Mouse (Mus musculus): ENCODE measurements at regions not wholly inside any gene's neighbourhood (a gene's known extent, or its start where the extent isn't known, plus 50 kb on each side); places are given as distances from the start of the nearest gene placed in this dataset.

DNA sequence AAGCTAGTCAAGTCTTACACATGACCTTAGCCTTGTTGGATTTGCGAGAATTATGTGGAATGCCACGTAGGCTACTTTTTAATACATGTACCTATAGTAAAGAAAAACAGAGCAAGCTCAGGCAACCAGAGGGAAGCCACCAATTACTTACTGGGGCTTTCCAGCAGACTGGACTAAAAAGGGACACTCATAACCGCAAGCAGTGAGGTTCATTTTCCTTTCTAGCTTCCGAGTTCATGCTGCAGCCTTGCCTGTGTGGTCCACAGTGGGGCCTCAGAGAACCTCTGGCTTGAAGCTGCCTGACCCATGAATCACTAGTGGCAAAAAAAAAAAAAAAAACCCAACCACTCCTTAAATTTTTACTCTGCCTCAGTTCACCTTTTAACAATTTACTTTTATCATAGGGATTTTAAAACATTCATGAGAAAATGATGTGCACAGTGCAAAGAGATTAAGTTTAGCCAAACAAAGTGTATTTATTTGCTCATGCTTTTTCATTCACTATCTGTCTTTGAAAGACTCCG lies 188.6 kb upstream of the 1700066M21Rik start:
- DNase-seq (ENCODE audit: low spot score): no peak

DNA sequence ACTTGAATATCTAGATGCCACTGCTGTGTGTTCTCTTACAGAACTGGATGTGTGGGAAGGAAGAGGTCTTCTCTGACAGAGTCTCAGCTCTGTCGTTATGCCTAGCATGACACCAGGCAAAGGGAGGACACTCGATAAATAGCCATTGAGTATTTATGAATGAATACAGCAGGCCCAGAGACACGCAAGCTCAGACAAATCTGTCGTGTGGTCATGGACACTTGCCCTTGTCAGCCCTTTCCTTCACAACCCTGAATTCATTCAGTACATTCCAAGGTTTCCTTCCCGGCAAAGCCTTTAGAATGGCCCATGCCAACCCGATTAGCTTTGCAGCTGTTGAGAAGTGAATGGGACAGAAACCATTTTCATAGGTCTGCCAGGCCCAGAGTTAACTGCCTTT lies 176.1 kb upstream of the 1700066M21Rik start:
- no peak for DNase-seq (ENCODE audit: low spot score)

DNA sequence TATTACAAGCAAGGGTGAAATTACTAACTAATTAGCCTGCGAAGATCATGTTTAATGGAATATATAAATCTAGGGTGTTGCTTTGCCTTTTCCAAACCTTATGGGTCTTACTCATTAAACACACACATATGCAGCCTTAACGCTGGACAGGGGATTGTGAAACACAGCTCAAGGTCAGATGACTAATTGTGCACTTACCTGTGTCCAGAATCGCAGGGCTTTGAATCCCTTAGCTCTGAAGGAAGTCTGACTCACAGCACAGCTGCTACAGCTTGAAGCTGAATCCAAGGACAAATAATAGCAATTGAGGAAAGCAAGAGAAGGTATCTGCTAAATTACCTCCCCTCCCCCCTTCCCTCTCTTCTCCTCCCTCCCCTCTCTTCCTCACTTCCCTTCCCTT lies 173.1 kb upstream of the 1700066M21Rik start:
- no peak for DNase-seq (ENCODE audit: low spot score)

DNA sequence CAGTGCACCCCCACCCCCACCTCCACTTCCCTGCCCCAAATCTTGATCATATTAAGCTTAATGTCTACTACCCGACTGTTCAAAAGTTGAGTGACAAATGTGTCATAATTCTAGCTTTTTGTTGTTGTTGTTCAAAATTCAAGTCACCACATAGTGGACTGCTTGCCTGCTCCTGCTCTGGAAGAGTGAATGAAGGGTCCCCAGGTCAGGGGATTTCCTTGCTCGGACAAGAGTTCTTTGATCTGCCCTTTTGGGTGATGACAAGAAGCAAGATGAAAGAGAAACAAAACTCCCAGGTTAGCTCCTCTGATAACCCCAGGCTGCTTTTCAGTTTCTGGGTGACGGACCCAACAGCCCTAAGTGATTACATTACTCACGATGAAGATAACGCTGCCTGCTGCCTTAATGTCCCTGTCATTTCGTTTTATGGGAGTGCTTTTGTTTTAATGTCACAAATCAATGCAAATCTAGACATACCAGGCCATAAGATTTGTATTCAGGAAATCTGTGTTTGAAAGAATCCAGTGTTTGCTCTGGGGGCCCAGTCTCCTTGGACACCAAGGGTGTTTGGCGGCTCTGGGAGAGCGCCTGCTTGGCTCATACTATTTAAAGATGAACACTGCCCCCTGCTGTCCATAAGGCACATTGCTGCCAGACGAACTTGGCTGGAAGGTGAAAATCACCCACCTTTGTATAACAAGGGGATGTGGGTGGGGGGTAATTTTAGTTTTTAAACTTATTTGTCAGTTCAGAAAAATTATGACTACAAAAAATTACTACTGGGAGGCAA lies 172.0 kb upstream of the 1700066M21Rik start:
- DNase-seq (ENCODE audit: low spot score): peak; percentile 26

DNA sequence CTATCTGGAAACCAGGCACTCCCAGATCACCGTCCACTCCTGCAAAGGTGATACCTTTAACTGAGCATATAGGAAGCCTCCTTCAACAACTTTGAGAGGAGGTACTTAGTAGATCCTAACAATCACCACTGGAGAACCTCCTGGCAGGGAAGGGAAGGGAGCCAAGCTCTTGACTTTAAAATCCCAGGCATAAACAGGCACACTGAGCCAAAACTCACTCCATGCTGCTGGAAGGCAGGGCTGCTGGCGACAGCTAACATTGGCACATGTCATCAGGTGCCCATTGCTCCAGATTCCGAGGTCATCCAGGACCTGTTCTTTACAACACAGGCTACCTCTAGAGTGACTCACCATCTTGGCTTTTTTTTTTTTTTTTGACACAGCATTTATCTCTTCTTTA lies 170.9 kb upstream of the 1700066M21Rik start:
- no peak for DNase-seq (ENCODE audit: low spot score)

DNA sequence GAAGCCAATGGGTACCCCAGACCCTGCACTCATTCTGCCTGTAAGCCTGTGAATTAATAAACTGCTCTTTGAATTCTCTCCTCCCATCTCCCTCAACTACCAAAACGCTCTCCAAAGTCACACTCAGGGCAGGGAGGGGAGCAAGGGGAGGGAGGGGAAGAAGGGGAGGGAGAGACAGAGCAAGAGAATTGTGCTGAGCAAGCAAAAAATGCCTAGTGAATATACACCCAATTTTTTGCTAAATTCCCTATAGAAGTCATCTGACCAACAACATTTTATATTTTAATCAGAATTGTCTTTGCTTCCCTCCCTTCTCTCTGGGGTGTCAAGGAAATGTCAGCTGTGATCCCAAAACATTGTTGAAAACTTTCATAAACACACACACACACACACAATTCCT lies 170.5 kb upstream of the 1700066M21Rik start:
- DNase-seq (ENCODE audit: low spot score): no peak

DNA sequence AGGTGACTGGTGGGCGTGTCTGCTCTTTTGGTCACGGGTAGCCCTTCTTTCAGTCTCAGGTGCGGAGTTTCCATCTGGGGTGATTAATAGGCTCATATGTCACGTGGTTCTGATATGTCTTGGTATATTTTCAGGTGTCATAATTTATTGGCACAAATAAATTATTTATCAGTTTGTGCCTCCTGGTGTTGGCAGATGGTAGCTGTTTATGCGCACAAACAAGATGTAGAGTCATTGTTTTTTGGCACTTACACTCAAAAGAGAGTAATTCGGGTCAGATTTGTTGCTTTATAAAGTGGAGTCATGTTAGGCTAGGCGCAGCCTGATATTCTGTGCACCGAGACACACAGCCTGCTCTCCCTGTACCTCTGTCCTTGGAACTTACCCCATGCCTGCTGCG lies 169.0 kb upstream of the 1700066M21Rik start:
- DNase-seq (ENCODE audit: low spot score): no peak

DNA sequence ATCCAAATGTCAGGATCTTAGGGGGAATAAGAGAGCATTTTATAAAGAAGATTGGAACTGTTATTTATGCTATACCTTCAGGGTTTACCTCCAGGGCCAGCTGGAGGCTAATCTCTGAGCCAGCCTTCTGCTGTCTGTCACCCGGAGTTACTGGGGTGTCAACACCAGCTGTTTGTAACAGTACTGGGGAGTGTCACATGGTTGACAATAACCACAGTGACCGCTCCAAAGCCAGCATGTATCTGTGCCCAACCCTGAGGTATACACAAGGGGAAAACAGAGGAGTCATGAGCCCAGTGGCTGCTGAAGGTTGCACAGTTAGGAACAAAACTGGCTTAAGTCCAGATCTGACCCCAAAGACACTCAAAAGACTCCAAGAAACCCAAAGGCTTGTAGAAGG lies 168.1 kb upstream of the 1700066M21Rik start:
- DNase-seq (ENCODE audit: low spot score): no peak

DNA sequence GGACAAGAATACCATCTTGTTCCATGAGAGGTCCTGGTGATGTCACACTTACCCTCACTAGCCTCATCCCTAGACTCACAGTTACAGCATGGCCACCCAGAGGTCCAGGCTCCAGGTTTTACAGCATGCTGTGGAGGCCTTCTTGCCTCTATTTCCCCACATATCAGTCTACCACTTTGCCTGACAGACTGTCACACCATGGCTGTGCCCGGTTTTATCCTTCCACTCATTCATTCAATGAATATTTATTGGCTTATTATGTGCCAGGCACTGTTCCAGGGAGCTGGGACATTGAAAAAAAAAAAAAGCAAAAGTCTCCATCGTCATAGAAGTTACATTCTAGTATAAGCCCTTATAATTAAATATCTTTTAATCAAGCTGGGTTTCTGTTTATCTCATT lies 166.4 kb upstream of the 1700066M21Rik start:
- DNase-seq (ENCODE audit: low spot score): no peak

DNA sequence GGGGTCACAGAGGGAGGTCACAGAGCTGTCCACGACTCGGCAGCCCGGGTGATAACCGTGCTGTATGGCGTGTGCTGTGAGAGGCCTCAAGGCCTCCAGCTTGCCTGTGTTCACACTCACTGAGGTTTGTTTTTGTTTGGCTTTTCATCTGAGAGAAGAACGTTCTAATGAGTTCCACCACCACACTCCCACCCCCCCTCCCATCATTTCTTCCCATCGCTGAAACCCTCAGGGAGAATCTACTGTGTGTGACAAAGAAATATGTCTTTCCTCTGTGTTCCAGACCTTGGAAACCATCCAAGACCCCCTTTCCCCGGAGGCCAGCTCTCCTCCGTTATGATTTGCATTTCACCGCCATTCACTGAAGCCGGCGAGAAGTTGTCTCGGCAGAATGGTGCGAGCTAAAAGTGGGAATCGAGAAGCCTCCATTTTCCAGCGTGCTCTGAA lies 164.0 kb upstream of the 1700066M21Rik start:
- DNase-seq (ENCODE audit: low spot score): no peak

DNA sequence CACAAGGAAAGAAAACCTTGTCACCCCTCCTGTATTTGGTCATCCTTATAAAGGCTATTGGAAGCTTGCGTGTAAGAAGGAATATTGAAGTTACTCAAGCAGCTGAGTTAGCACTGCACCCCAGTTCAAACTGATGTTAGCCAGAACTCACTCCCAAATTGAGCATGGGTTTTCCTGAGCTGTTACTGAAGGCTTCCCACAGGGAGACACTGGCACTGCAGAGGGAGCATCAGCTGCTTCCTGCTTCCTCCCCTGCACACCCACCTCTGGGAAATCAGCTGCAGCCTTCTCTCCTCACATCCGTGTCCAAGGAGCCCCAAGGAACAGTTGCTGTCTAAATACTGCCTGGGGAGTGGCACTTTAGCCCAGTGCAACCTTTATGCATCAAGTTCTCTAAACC lies 163.2 kb upstream of the 1700066M21Rik start:
- no peak for DNase-seq (ENCODE audit: low spot score)

DNA sequence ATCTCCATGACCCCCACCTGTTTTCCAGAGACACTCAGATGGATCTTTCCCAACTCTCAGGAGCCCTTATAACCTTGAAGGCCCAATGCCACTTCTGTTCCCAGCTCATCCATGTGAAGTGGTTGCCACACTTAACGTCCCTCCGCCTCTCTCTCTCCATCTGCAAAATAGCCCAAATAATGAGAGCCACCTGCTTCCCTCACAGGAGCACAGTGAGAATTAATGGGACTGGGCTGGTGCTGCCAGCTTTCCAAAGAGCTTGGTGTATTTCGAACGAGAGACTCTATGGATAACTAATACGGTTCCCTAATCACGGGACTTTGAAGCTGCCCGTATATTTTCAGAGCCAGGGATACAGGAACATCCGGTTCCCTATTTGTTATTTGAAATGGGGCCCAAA lies 159.8 kb upstream of the 1700066M21Rik start:
- DNase-seq (ENCODE audit: low spot score): no peak

DNA sequence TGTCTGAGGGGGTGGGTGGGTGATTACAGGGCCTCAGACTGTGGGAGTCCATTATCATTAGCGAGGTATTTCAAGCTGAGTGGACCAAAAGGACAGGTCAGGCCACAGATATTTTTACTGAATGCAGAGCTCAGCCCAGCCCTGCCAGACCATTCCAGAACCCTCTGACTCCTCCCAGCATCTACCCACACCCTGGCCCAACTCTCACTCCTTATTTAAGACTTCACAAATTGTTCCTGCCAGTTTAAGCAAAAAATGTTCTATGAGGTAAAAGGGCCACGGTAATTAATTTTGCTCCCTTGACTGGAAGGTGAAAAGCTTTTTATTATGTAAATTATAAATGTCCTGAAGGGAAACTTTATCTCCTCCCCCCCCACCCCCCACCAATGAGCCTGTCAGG lies 159.3 kb upstream of the 1700066M21Rik start:
- DNase-seq (ENCODE audit: low spot score): no peak

DNA sequence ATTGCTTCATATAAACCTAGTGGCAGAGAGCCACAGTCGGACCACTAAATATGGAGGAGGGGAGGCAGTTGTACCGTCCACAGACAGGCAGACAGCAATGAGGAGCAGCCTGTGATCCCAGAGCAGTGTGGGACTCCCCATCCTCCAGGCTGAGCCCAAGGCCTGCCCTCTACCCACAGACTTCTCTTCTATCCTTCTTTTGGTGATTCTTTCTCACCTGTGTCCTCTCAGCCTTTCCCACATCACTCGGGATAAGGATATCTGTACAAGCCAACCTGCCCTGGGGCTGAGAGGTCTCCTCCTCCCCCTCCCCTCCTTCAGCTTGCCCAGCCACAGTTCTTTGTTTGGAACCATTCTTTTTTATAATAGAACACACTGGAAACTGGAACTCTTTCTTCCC lies 158.8 kb upstream of the 1700066M21Rik start:
- DNase-seq (ENCODE audit: low spot score): no peak

DNA sequence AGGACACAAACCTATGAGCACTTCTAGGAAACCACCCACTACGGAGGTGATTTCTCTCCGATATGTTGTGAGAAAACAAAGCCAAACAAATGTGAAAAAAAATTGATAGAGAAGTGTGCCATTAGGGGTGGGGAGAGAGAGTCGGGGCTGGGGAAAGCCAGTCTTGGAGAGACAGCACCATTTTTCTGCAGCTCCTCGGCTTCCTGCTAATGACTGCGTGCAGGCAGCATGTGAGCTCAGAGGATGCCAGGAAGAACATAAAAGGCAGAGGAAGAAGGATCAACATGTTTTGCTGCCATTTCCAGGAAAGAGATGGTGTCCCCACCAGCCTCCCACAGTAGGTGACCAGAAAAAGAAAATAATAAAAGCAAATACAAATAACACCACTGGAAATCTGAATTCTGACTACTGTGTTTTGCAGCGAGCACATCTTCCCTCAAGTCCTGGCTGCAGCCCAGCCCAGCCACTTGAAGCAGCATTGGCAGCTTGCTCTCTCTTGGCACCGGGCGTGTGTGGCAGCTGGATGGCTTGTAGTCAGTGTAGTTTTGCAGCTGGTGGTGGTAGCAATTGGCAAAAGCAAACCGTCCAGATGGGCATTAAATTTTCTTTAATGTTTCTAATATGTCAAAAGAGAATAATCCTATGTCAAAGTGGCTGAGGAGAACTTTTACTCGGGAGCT lies 152.9 kb upstream of the 1700066M21Rik start:
- no peak for DNase-seq (ENCODE audit: low spot score)

DNA sequence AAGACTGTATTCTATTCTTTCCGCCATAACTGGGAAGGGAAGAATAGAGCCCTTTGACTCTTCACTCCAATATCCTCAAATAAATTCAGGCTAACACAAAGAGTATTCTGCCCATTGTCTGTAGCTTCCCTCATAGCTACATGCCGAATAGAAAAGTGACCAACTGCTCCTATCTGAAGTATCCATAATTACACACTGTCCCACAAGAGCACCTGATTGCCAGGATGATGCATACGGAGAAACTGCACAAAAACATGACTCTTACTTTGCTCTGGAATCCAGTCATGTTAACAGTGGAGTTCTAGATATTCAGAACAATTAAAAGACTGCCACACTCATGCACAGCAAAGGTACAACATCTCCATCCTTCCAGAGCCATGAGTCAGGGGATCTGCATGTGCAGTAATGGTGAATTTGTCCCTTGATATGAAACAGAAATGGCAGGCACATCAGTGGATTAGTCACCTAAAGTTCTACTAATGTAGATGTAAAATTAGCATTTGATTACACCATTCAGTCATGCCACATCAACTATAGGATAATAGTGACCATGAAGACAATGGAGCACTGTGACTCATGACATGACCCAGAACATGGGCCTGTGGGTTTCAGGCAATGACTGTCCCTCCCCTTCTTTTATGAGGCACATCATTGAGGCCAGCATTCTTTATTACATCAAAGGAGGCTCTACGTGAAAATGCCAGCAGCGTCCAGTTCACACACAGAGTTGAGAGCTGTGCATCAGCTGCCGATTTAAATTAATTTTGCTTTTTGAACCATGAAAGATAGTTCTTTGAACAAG lies 133.6 kb upstream of the 1700066M21Rik start:
- DNase-seq (ENCODE audit: low spot score): no peak

DNA sequence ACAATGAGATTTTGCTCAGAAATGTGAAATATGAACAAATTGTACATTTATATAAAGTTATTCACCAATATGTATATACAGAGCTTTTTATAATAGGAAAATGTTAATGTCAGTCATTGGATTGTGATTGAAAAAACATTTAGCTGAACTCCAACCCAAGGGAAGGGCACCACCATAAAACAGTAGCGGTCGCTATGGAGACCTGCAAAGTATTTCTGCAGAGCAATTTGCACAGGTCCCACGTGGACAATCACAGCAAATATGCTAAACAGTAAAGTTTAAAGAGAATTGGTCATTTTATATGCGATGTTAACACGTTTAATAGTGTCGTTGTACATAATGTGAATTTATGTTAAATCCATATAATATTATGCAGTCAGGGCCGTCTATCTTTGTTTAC lies 117.8 kb upstream of the 1700066M21Rik start:
- DNase-seq (ENCODE audit: low spot score): no peak

DNA sequence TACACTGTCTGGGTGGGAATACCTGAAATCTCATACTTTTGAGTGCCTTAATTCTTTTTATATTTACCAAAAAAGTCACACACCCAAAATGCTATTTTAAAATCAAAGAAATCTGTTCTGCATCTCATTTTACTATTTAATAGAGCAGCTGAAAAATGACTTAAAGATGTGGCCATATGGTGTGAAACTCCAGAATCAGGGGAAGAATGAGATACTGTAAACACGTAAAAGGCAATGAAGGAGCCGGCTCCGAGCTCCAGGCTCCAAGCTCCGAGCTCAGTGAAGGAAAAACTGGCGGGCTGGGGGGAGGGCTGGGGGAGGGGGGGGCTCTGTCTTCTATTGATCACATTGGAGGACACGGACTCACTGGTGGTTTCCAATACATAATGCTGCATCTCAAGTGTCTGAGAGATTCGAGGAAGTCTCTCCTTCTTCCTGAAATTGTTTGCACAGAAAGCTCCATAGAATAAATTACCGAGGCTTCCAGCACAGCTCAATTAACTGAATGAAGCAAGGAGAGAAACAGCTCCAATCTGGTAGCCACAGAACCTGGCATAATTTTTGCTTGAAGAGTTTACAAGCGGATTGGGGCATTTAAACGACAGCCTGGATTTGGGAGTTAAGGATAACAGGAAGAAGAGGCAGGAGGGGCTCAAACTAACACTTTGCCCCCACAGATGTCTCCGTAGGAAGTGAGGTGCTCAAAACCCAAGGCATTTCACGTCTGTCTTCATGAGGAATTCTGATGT lies 112.2 kb upstream of the 1700066M21Rik start:
- DNase-seq (ENCODE audit: low spot score): no peak

DNA sequence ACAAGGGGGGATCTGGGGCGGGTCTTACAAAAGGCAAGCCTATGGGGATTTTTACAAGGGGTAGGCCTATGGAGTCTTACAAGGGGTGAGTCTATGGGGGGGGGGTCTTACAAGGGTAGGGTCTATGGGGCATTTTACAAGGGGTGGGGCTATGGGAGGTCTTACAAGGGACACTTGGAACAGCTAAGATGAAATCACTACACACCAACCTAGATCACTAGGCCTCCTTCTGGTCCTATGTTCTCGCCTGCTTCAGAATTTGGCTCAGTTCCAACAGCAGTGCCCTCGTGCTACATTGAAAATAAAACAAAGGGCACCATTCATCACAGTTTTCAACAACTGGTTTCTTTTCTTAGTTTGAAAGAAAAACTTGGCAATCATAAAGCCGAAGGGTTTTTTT lies 110.7 kb upstream of the 1700066M21Rik start:
- no peak for DNase-seq (ENCODE audit: low spot score)

DNA sequence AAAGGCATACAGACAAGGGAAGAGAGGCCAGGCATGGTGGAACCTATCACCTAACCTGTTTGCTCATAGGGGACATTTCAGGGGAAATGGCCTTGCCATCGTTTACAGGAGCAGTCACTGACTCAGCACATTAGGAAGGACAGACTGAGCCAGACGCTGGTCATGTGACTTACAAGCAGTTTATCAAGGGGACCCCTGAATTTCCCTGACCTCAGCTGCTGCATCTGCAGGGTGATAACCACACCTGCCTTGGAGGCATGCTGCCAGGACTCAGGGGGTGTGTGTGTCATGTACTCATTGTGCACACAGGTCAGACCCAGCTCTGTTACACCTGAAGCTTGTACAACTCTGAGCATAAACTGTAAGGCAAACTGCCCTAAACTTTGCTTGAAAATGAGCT lies 109.6 kb upstream of the 1700066M21Rik start:
- no peak for DNase-seq (ENCODE audit: low spot score)

DNA sequence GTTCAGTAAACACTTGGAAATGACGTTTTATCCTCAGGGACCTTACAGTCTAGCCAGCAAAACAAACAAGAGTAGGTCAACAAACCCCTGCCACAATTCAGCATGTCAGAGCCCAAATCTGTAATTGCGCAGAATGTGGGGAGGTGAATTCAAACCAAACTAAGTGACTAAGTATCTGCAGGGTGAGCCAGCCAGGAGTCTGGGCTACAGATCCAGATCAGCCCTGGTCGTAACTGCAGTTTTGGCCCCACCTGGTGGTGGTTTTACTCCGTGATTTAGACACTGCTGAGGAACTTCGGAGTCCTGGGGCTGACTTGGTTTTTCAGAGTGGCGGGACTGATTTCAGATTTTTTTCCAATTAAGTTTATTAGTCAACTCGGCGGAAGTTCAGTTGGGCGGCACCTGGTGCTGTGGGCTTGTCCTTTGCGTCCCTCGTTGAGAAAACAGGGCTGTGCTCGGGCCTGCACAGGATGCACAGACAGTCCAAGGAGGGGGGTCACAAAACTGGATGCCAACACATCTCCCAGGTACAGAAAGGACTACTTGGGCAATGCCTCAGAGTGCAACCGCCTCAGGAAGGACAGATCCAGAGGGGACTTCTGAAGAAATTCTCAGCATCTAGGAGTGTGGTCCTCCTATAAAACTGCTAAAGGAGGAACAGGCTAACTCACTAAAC lies 107.6 kb upstream of the 1700066M21Rik start:
- DNase-seq (ENCODE audit: low spot score): peak; percentile 26
